Mouse (Mus musculus): ENCODE measurements at regions not wholly inside any gene's neighbourhood (a gene's known extent, or its start where the extent isn't known, plus 50 kb on each side); places are given as distances from the start of the nearest gene placed in this dataset.

DNA sequence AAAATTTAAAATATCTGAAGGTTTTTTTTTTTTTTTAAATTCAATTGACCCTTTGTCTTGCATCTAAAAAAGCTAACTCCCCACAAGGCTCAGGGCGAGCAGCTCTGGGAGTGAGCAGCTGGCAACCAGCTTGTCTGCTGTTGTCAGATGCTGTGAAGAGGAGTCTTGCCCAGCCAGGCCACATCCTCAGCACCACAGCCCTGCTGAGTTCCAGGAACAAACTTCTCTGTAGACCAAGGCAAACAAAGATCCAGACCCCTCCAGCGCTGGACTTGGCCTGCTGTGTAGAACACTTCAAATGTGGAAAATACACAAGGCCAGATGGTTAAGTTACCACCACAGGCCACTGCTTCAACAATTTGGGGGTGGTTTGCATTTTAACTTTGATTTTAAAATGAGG is 192.7 kb downstream of the Thbs2 start:
- no peak for DNase-seq (ENCODE audit: low spot score)

DNA sequence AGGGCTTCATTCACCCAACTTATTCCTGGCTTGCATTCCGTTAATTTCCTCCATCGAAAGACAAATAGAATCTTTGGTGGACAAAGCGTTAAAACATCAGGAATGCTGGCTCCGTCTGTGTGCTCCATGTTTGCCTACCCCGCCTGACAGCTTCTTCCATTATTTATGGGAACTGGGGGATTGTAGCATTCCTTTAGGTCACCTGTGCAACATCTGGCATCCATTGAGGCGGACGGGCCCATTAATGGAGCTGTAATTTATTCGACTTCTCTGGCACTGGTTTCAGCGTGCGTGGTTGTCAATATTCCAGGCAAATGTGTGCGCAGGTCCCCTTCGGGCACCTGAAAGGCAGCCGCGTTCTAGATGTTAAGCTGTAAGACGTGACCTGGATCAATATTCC is 196.9 kb downstream of the Thbs2 start:
- DNase-seq (ENCODE audit: low spot score), result no peak

DNA sequence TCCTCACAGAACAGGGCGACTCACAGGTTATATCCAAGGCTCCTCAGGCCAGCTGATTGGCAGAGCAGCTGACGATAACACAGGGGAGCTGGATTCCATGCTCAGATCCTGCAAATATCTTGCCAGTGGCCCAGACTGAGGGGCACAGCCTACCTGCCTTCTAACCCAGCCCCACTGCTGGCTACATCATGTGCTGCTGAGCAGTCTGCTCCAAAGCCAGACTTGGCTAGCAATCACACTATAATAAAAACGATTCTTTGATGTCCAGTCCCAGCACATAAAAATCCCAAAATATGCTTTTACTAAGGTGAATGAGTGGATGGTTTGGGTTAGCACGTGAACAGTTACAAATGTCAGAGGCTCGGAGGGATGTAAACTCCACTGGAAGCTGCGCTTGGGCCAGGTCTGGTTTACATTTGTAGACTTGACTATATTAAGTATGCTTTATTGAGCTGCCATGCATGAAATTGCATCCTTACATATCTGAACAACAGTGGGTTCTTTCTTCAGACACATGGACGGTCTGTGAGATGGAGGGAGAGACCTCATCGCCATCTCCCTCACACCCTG is 200.2 kb downstream of the Thbs2 start:
- DNase-seq (ENCODE audit: low spot score), result no peak

DNA sequence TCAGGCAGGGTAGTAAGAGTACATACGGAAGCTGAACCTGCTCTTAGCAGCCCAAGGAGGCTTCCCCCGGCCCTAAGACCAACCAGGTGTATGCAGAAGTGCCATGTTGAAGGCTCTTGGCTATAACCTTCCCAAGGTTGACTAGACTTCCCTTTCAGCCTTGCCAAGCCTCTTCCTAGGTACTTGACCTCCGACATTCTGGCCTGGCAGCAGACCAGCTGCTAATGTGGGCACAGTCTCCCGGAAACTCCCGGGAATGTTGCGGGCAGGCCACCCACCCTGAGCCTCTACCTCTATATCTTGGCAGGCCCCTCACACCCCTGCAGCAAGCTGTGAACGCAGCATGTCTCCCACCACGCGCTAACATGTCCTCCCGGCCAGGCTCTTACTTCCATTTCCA is 201.1 kb downstream of the Thbs2 start:
- DNase-seq (ENCODE audit: low spot score), result no peak

DNA sequence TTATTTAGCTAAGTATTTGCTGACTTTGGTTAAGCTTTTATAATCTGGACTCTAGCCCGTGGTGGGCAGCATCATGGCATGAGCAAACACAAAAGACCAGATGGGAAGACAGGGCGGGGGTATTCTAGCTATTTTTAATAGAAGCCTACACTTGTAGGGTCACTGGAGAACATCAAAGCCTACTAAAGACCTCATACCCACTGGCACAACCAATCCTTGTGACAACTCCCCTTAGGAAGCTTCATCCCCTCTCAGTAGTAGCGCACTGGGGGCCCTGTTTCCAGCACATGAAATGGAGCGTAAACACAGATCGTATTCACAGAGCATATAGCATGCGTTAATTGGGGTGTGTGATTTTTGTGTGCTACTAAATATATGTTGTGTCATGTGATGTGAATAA is 202.4 kb downstream of the Smoc2 start:
- DNase-seq (ENCODE audit: low spot score), result no peak

DNA sequence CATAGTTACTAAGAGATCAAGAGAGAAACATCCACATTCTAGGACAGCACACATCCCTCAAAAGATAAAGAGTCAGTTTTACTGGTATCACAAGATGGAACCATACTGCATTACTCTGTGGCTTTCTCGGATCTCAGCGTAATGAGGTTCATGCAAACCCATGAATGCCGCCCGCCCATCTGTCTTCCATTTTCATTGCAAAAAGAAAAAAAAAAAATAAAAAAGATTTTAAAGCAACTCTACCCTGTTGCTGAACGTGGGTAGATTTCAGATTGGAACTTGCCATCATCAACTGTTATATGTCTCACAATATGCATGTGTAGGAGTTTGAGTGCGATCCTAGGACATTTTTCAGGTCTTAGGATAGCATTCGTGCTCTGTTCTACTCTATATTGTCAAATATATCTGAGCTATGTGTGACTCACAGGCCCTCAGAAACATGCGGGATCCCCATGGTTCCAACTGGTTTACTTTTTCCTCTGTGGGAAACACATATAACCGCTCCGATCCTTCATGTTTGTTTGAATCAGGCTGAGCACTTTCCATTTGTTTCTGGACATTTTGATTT is 199.7 kb downstream of the Smoc2 start:
- no peak for DNase-seq (ENCODE audit: low spot score)

DNA sequence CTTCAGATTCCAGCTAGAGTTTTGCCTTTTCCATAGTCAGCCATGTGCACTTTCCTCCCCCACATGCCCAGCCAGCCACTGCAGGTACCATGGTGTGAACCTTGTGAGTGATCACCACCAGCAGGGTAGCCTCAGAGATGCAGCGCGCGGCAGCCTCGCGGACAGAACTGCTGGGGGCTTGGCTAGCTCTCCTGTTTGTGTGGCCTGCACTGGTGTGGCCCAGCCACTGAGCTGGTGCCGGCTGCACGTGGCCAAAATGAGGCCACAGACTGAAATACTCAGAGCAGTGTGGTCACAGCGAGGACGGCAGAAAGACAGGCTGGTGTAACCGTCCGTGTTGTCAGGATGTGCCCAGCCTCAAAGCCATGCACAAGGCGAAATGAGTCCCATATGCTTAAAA is 197.4 kb downstream of the Smoc2 start:
- DNase-seq (ENCODE audit: low spot score), result no peak

DNA sequence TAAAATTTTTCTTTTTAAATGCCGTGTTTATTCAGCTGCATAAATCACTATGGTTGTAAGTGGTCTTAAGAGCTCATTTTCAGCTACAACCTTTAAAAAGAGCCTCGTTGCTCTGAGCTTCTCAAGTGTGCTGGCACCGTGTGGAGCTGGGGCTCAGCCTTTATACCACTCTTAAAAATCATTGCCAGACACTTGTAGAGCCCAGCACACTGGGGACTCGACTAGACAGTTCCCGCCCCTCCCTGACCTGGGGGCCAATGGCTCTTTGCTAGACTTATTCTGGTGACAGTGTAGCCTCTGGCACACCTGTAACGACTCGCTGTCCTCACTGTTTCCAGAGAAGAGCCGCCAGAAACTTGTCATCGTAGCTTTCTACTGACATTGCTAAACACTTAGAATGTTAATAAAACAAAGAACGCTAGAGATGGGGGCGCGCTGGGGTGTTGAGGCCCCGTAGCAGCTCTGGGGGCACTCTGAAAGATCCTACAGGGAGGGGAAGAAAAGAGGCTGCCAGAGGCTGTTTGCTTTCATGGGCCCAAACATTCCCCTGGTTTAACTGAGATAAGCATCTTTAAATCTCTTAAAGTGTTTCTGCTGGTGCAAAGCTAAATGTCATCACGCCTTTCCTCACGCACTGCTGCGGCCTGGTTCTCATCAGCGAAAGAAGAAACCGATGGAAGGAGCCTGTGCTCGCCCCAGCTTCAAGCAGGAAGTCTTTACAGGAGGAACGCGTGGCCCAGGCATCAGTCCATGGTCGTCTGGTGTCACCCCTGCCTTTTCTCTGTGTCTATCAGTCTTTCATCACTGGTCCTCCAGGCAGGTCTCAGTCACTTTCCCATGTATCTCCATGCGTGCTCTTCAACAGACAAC is 196.7 kb downstream of the Smoc2 start:
- no peak for DNase-seq (ENCODE audit: low spot score)

DNA sequence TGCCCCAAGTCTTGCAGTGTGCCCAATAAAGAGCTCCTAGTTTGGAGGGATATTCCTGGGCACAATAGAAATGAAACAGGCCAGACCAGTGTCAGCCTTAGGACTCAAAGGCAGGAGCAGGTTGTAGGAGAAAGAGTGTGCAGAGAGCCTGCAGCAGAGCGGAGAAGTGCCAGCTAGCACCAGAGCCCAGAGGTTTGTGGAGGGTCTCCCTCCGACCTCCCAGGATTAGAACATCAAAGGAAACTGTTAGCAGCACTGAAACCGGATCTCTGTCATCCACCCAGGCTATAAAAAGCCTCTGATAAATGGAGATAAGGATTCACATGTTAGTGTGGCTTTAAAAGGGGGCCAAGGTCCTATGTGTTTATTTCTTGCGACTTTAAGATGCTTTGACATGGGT is 196.0 kb downstream of the Smoc2 start:
- no peak for DNase-seq (ENCODE audit: low spot score)

DNA sequence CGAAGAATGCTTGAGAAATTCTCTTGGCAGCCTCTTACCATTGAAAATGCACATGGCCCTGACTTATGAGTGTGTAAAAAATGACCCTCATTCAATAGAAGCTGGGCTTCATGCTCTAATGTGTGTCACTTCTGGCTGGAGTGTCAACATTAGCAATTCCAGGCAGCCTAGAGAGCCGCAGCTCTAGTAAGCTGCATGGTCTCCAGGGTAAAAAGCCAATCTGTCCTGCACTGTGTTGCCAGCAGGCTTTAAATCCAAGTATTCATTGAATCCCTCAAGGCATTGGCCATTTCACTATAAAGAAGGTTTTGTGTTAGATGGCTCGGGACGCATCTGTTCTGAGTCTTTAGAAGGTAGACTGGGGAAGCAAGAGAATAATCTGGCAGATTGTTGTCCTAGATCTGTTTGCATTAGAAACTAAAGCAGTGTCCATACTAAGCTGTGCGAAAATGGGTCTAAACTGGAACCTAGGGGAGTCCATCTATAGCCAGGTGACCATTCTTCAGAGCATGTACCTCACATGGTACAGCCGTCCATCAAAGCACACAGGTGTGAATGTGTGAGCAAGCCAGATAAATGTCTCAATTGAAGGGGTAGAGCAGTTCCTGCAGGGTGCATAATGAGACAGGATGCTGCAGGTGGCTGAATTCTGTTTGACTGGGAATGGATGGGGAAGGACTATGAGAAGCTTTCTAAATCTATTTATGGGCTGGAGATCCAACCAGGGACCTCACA is 189.6 kb downstream of the Smoc2 start:
- no peak for DNase-seq (ENCODE audit: low spot score)

DNA sequence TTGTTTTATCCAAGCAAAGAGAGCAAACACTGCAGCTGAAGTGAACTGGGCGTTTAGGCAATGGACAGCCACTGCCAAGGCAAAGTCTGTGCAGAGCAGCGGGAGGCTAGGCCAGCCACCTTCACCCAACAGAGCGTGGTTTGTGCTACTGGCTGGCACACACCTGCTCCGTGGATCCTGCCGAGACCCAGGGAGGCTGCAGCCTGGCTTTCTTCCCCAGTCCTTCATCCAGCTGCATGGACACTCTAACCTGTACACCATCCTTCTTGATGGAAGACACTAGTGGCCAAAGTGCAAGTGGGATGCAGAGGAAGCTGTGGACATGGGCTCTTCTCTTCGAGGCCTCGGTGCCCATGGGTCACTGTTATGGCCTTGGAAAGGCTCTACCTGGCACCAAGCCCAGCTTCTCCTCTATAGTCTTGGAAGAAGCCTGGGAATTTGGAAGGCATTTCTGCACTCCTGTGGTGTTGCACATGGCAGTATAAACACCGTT is 176.0 kb downstream of the Smoc2 start:
- no peak for DNase-seq (ENCODE audit: low spot score)
